In the genomic region with DNA sequence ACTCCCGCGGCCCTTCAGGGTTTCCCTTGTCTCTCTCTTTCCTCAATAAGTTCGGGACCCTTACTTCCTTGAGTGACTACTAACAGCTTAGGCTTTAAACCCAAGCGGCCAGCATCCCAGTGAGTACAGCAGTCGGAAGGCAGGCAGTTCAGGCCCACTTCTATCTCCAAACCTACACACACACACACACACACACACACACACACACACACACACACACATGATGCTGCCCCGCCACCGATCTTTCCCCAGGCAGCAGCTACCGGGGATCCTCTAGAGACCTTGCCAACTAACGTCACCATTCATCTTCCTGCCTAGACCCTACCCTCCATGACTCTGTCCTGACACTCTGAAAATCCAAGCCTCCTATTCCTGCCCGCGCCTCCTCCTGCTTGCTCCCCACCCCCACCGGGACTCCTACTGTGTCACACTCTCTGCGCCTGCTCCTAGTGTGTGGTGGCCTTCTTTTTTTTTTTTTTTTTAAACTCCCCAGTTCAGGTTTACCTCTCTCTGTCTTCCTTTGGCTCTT, we compare ENCODE assay signal across 8 mouse cellular contexts. TPM values are rescaled to one million over a fixed set of nuclear protein-coding genes. Genes with fewer than 3 reads are reported as not detected.
DNase-seq lines count a peak whose midpoint lies in the region; ATAC-seq and TF ChIP-seq lines count a peak whose summit lies in the region.

No protein-coding gene starts in this region.

- no peak for TF ChIP-seq CTCF in layer of hippocampus, adult 2 months (conservative IDR thresholded peaks at IDR 0.05)
- no peak for TF ChIP-seq CTCF in bone marrow, adult 2 months (IDR thresholded peaks at IDR 0.05; ENCODE audit: control insufficient read depth, insufficient read depth, low read length)

- H3K27me3 ChIP-seq in forebrain, embryonic 12.5 days = peaks cover 18% of the 10 kb centered on the region
- no peaks in the 10 kb centered on the region for H3K27me3 ChIP-seq in hindbrain, embryonic 14.5 days (ENCODE audit: control insufficient read depth, insufficient read depth, low read length)
- no peaks in the 10 kb centered on the region for H3K27me3 ChIP-seq in limb, embryonic 13.5 days
- peaks cover 8% of the 10 kb centered on the region; the same call in 1 of the 2 replicates for H3K27me3 ChIP-seq in midbrain, embryonic 15.5 days (replicated peaks)

- no peaks in the 10 kb centered on the region for H3K9me3 ChIP-seq in forebrain, embryonic 12.5 days
- H3K9me3 ChIP-seq in hindbrain, embryonic 14.5 days (ENCODE audit: control insufficient read depth, low read length) = no peaks in the 10 kb centered on the region
- no peaks in the 10 kb centered on the region for H3K9me3 ChIP-seq in limb, embryonic 13.5 days
- no peaks in the 10 kb centered on the region for H3K9me3 ChIP-seq in midbrain, embryonic 15.5 days

- WGBS in bone marrow, adult 2 months = 6% methylated on average over 13 of the region's 13 CpGs
- 2% methylated on average over 13 of the region's 13 CpGs for WGBS in forebrain, embryonic 12.5 days
- 3% methylated on average over 13 of the region's 13 CpGs for WGBS in hindbrain, embryonic 14.5 days
- WGBS in limb, embryonic 13.5 days = under 1% methylated on average over 13 of the region's 13 CpGs
- 6% methylated on average over 13 of the region's 13 CpGs for WGBS in midbrain, embryonic 15.5 days

- H3K4me3 ChIP-seq in layer of hippocampus, adult 2 months = peak overlapping the region; percentile 81
- peak overlapping the region; percentile 85 for H3K4me3 ChIP-seq in bone marrow, adult 2 months (replicated peaks; ENCODE audit: control insufficient read depth, low read depth, low read length)
- H3K4me3 ChIP-seq in forebrain, embryonic 12.5 days (replicated peaks) = peak overlapping the region; percentile 77
- H3K4me3 ChIP-seq in hindbrain, embryonic 14.5 days (replicated peaks; ENCODE audit: low read length) = peak overlapping the region; percentile 53
- peak overlapping the region; percentile 73 for H3K4me3 ChIP-seq in limb, embryonic 13.5 days
- peak overlapping the region; percentile 68 for H3K4me3 ChIP-seq in midbrain, embryonic 15.5 days

- peak; percentile 45 to 61 for DNase-seq in layer of hippocampus, adult 2 months (ENCODE audit: low spot score in 2 of 2)
- no peak for DNase-seq in layer of hippocampus, adult 8-10 months (ENCODE audit: low spot score in 2 of 2)
- DNase-seq in hindbrain, embryonic 14.5 days (ENCODE audit: low spot score) = no peak
- peak; percentile 63 for DNase-seq in thymus, postnatal 14 days

- H3K36me3 ChIP-seq in forebrain, embryonic 12.5 days (replicated peaks) = no peaks in the 10 kb centered on the region
- no peaks in the 10 kb centered on the region for H3K36me3 ChIP-seq in hindbrain, embryonic 14.5 days (replicated peaks; ENCODE audit: control insufficient read depth, insufficient read depth)
- peaks cover 9% of the 10 kb centered on the region for H3K36me3 ChIP-seq in limb, embryonic 13.5 days
- no peaks in the 10 kb centered on the region for H3K36me3 ChIP-seq in midbrain, embryonic 15.5 days (replicated peaks)

- peak overlapping the region; percentile 99 for H3K27ac ChIP-seq in layer of hippocampus, adult 2 months
- H3K27ac ChIP-seq in bone marrow, adult 2 months (ENCODE audit: control insufficient read depth, insufficient read depth, low read depth, low read length, poor library complexity) = peak overlapping the region; percentile 97
- peak overlapping the region; percentile 93 for H3K27ac ChIP-seq in forebrain, embryonic 12.5 days
- peak overlapping the region; percentile 81; the same call in 1 of the 2 replicates for H3K27ac ChIP-seq in hindbrain, embryonic 14.5 days
- H3K27ac ChIP-seq in limb, embryonic 13.5 days = peak overlapping the region; percentile 98
- peak overlapping the region; percentile 85 for H3K27ac ChIP-seq in midbrain, embryonic 15.5 days

- ATAC-seq in forebrain, embryonic 12.5 days (ENCODE audit: low FRiP score) = no peak
- no peak for ATAC-seq in hindbrain, embryonic 14.5 days (ENCODE audit: low FRiP score)
- no peak for ATAC-seq in limb, embryonic 13.5 days (ENCODE audit: low FRiP score, low read depth)
- no peak for ATAC-seq in midbrain, embryonic 15.5 days (replicated peaks)

- peak overlapping the region; percentile 71 for H3K9ac ChIP-seq in forebrain, embryonic 12.5 days
- peak overlapping the region; percentile 60 for H3K9ac ChIP-seq in hindbrain, embryonic 14.5 days
- H3K9ac ChIP-seq in limb, embryonic 13.5 days = peak overlapping the region; percentile 81
- peak overlapping the region; percentile 64 for H3K9ac ChIP-seq in midbrain, embryonic 15.5 days

- peak overlapping the region; percentile 65 for H3K4me2 ChIP-seq in forebrain, embryonic 12.5 days
- peak overlapping the region; percentile 63 for H3K4me2 ChIP-seq in hindbrain, embryonic 14.5 days (replicated peaks)
- H3K4me2 ChIP-seq in limb, embryonic 13.5 days (replicated peaks) = peak overlapping the region; percentile 78
- H3K4me2 ChIP-seq in midbrain, embryonic 15.5 days = peak overlapping the region; percentile 64

- no peak for TF ChIP-seq POLR2A in bone marrow, adult 2 months (IDR thresholded peaks at IDR 0.05; ENCODE audit: borderline replicate concordance, control insufficient read depth, low read depth, low read length)

- H3K4me1 ChIP-seq in bone marrow, adult 2 months (ENCODE audit: control insufficient read depth, insufficient read depth, low read length) = peaks cover 3% of the 10 kb centered on the region
- H3K4me1 ChIP-seq in forebrain, embryonic 12.5 days = peaks cover 25% of the 10 kb centered on the region
- H3K4me1 ChIP-seq in hindbrain, embryonic 14.5 days (replicated peaks; ENCODE audit: control insufficient read depth, insufficient read depth, low read length) = 0 out of 2 replicates have a peak, but pooled peaks cover 6% of the 10 kb centered on the region
- H3K4me1 ChIP-seq in limb, embryonic 13.5 days = peaks cover 32% of the 10 kb centered on the region
- H3K4me1 ChIP-seq in midbrain, embryonic 15.5 days = peaks cover 14% of the 10 kb centered on the region

RNA-seq across cellular contexts. Expression of a gene that starts 1.1 kb away (rescaled TPM):
- total RNA-seq in layer of hippocampus, adult 2 months (2021) = 10 to 100 TPM in 1 of 2 experiments, 1 to 10 TPM in 1; 6.3 to 10.8 TPM
- 10 to 100 TPM in 1 of 4 experiments, 1 to 10 TPM in 3; 6.4 to 10.7 (median 9.3) TPM for total RNA-seq in layer of hippocampus, adult 8-10 months (2022)
- polyA plus RNA-seq in bone marrow, adult 2 months (2011; ENCODE audit: insufficient read depth, insufficient read length, low replicate concordance, missing spikeins) = 20.9 and 33.8 TPM in 2 replicates
- 12.9 and 13.1 TPM in 2 replicates for polyA plus RNA-seq in forebrain, embryonic 12.5 days (2016; fragmentation: Nextera tagmentation; extraction: Ambion mirVana)
- polyA plus RNA-seq in hindbrain, embryonic 14.5 days (2014; fragmentation: Nextera tagmentation; extraction: Ambion mirVana) = 7.9 and 8.9 TPM in 2 replicates
- 37.8 and 39.2 TPM in 2 replicates for polyA plus RNA-seq in limb, embryonic 13.5 days (2015; fragmentation: Nextera tagmentation; extraction: Ambion mirVana)
- polyA plus RNA-seq in midbrain, embryonic 15.5 days (2015; fragmentation: Nextera tagmentation; extraction: Ambion mirVana) = 8.3 and 9.2 TPM in 2 replicates

RNA-seq across cellular contexts. Expression of a gene that starts 11.3 kb away (rescaled TPM):
- total RNA-seq in layer of hippocampus, adult 2 months (2021) = under 1 TPM; 0.38 to 0.39 TPM
- total RNA-seq in layer of hippocampus, adult 8-10 months (2022) = under 1 TPM; 0.38 to 0.43 (median 0.39) TPM
- polyA plus RNA-seq in bone marrow, adult 2 months (2011; ENCODE audit: insufficient read depth, insufficient read length, low replicate concordance, missing spikeins) = 0.79 and 3.4 TPM in 2 replicates
- polyA plus RNA-seq in forebrain, embryonic 12.5 days (2016; fragmentation: Nextera tagmentation; extraction: Ambion mirVana) = 2.9 and 3.5 TPM in 2 replicates
- 0.50 and 0.93 TPM in 2 replicates for polyA plus RNA-seq in hindbrain, embryonic 14.5 days (2014; fragmentation: Nextera tagmentation; extraction: Ambion mirVana)
- polyA plus RNA-seq in limb, embryonic 13.5 days (2015; fragmentation: Nextera tagmentation; extraction: Ambion mirVana) = 5.2 TPM in 2 replicates
- 1.4 and 1.6 TPM in 2 replicates for polyA plus RNA-seq in midbrain, embryonic 15.5 days (2015; fragmentation: Nextera tagmentation; extraction: Ambion mirVana)

RNA-seq across cellular contexts. Expression of a gene that starts 14.2 kb away (rescaled TPM):
- total RNA-seq in layer of hippocampus, adult 2 months (2021) = 1 to 10 TPM; 3.3 to 3.8 TPM
- total RNA-seq in layer of hippocampus, adult 8-10 months (2022) = 1 to 10 TPM; 3.0 to 4.9 (median 3.9) TPM
- 34.3 and 61.0 TPM in 2 replicates for polyA plus RNA-seq in bone marrow, adult 2 months (2011; ENCODE audit: insufficient read depth, insufficient read length, low replicate concordance, missing spikeins)
- 20.0 and 21.9 TPM in 2 replicates for polyA plus RNA-seq in forebrain, embryonic 12.5 days (2016; fragmentation: Nextera tagmentation; extraction: Ambion mirVana)
- polyA plus RNA-seq in hindbrain, embryonic 14.5 days (2014; fragmentation: Nextera tagmentation; extraction: Ambion mirVana) = 8.4 and 9.3 TPM in 2 replicates
- 33.6 and 36.3 TPM in 2 replicates for polyA plus RNA-seq in limb, embryonic 13.5 days (2015; fragmentation: Nextera tagmentation; extraction: Ambion mirVana)
- 7.9 and 9.9 TPM in 2 replicates for polyA plus RNA-seq in midbrain, embryonic 15.5 days (2015; fragmentation: Nextera tagmentation; extraction: Ambion mirVana)

RNA-seq across cellular contexts. Expression of a gene that starts 35.3 kb away (rescaled TPM):
- total RNA-seq in layer of hippocampus, adult 2 months (2021) = under 1 TPM in 1 of 2 experiments, not detected in 1; 0.15 TPM
- total RNA-seq in layer of hippocampus, adult 8-10 months (2022) = under 1 TPM in 1 of 4 experiments, not detected in 3; 0.25 TPM
- 0.45 and 0.77 TPM in 2 replicates for polyA plus RNA-seq in bone marrow, adult 2 months (2011; ENCODE audit: insufficient read depth, insufficient read length, low replicate concordance, missing spikeins)
- 0.26 and 0.57 TPM in 2 replicates for polyA plus RNA-seq in forebrain, embryonic 12.5 days (2016; fragmentation: Nextera tagmentation; extraction: Ambion mirVana)
- polyA plus RNA-seq in hindbrain, embryonic 14.5 days (2014; fragmentation: Nextera tagmentation; extraction: Ambion mirVana) = 1.2 and 1.5 TPM in 2 replicates
- 0.87 and 1.4 TPM in 2 replicates for polyA plus RNA-seq in limb, embryonic 13.5 days (2015; fragmentation: Nextera tagmentation; extraction: Ambion mirVana)
- 0.83 and 0.99 TPM in 2 replicates for polyA plus RNA-seq in midbrain, embryonic 15.5 days (2015; fragmentation: Nextera tagmentation; extraction: Ambion mirVana)

RNA-seq across cellular contexts. Expression of a gene that starts 40.0 kb away (rescaled TPM):
- 10 to 100 TPM; 17.5 to 18.1 TPM for total RNA-seq in layer of hippocampus, adult 2 months (2021)
- 10 to 100 TPM; 14.6 to 21.6 (median 20.1) TPM for total RNA-seq in layer of hippocampus, adult 8-10 months (2022)
- polyA plus RNA-seq in bone marrow, adult 2 months (2011; ENCODE audit: insufficient read depth, insufficient read length, low replicate concordance, missing spikeins) = 323 and 400 TPM in 2 replicates
- polyA plus RNA-seq in forebrain, embryonic 12.5 days (2016; fragmentation: Nextera tagmentation; extraction: Ambion mirVana) = 18.1 and 22.2 TPM in 2 replicates
- 17.7 and 25.4 TPM in 2 replicates for polyA plus RNA-seq in hindbrain, embryonic 14.5 days (2014; fragmentation: Nextera tagmentation; extraction: Ambion mirVana)
- 38.9 and 46.3 TPM in 2 replicates for polyA plus RNA-seq in limb, embryonic 13.5 days (2015; fragmentation: Nextera tagmentation; extraction: Ambion mirVana)
- 17.9 and 19.5 TPM in 2 replicates for polyA plus RNA-seq in midbrain, embryonic 15.5 days (2015; fragmentation: Nextera tagmentation; extraction: Ambion mirVana)

Comparison
In these comparisons a context has a peak if more than half of its experiments do, and no peak if none do; other contexts are left out.
1. DNase-seq: peak in layer of hippocampus, adult 2 months (2 of 2) and thymus, postnatal 14 days (single experiment); none in layer of hippocampus, adult 8-10 months (0 of 2) and hindbrain, embryonic 14.5 days (single experiment).
2. Peak in every context shown above with its lines, with median percentiles within 50 percentile points of each other: H3K27ac ChIP-seq, H3K4me3 ChIP-seq, H3K4me2 ChIP-seq and H3K9ac ChIP-seq.